Mouse (Mus musculus): ENCODE data around the gene Cdcp1. TPM values are rescaled to one million over a fixed set of nuclear protein-coding genes. Genes with fewer than 3 reads are reported as not detected.
A peak's percentile ranks its signal among the peaks of the same experiment; 100 is the strongest.

Cdcp1 gene
- polyA plus RNA-seq, 1 experiment from 2014 or later = 0.21 TPM

GRCm38 (mm10) chr9:123139887-123140614, 75.8 kb downstream of the Cdcp1 start:
- no peaks in the 10 kb centered on the region for H3K4me1 ChIP-seq (replicated peaks)
- no peaks in the 10 kb centered on the region for H3K27me3 ChIP-seq
- WGBS = 83% methylated on average over 4 of the region's 4 CpGs
- no peak for ATAC-seq (ENCODE audit: low FRiP score, low read depth)
- H3K9me3 ChIP-seq = no peaks in the 10 kb centered on the region
- H3K9ac ChIP-seq = no peak overlapping the region
- no peak overlapping the region for H3K4me3 ChIP-seq
- H3K4me2 ChIP-seq = no peak overlapping the region
- H3K36me3 ChIP-seq = peaks cover 46% of the 10 kb centered on the region
- peak overlapping the region; percentile 35; the same call in 1 of the 2 replicates for H3K27ac ChIP-seq (replicated peaks)

- Histone ChIP-seq H3K27ac (replicated peaks) (peak overlapping the region; percentile 35), H3K27me3 (no peaks in the 10 kb centered on the region), H3K9ac (no peak overlapping the region), H3K36me3 (peaks cover 45% of the 10 kb centered on the region), H3K9me3 (no peaks in the 10 kb centered on the region), H3K4me3 (no peak overlapping the region), H3K4me1 (replicated peaks) (no peaks in the 10 kb centered on the region), H3K4me2 (no peak overlapping the region)
- peak; percentile 65; the same call in 1 of the 2 replicates for ATAC-seq (ENCODE audit: low FRiP score, low read depth)
- 59% methylated on average over 5 of the region's 5 CpGs for WGBS
These were observed 76.9 kb downstream of the Cdcp1 start for GRCm38 (mm10) chr9:123138891-123139474.

- no peak overlapping the region for H3K27ac ChIP-seq (replicated peaks)
- ATAC-seq (ENCODE audit: low FRiP score, low read depth) = no peak
- no peak overlapping the region for H3K9ac ChIP-seq
- no peak overlapping the region for H3K4me3 ChIP-seq
- WGBS = 92% methylated on average over 7 of the region's 7 CpGs
- H3K36me3 ChIP-seq = peaks cover 49% of the 10 kb centered on the region
- H3K27me3 ChIP-seq = no peaks in the 10 kb centered on the region
- no peaks in the 10 kb centered on the region for H3K4me1 ChIP-seq (replicated peaks)
- H3K9me3 ChIP-seq = no peaks in the 10 kb centered on the region
- H3K4me2 ChIP-seq = no peak overlapping the region
These were observed 78.7 kb downstream of the Cdcp1 start for GRCm38 (mm10) chr9:123136953-123137682.

DNA sequence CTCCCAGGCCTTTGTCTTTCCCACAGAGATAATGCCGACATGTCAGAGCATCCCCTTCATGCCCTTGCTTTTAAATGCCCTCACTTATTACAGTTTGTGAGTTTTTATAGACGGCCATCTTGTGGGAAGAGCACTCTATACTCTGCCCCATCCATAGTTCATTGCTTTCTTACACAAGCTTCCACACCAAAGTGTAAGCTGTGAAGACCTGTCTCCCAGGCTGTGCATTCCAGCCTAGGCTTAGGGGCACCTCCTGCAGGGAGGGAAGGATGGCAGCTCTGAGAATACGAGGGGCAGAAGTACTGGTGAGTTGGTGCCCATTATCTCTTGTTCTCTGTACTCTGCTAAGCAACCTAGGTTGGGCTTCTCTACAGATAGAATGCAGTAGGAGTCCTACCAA, 82.8 kb downstream of the Cdcp1 start:
- H3K4me1 ChIP-seq (replicated peaks) = no peaks in the 10 kb centered on the region
- H3K27me3 ChIP-seq = no peaks in the 10 kb centered on the region
- no peak overlapping the region for H3K4me2 ChIP-seq
- WGBS = 94% methylated on average over 3 of the region's 3 CpGs
- no peak overlapping the region for H3K27ac ChIP-seq (replicated peaks)
- H3K9me3 ChIP-seq = no peaks in the 10 kb centered on the region
- peaks cover 80% of the 10 kb centered on the region for H3K36me3 ChIP-seq
- H3K4me3 ChIP-seq = no peak overlapping the region
- no peak for ATAC-seq (ENCODE audit: low FRiP score, low read depth)
- H3K9ac ChIP-seq = no peak overlapping the region

DNA sequence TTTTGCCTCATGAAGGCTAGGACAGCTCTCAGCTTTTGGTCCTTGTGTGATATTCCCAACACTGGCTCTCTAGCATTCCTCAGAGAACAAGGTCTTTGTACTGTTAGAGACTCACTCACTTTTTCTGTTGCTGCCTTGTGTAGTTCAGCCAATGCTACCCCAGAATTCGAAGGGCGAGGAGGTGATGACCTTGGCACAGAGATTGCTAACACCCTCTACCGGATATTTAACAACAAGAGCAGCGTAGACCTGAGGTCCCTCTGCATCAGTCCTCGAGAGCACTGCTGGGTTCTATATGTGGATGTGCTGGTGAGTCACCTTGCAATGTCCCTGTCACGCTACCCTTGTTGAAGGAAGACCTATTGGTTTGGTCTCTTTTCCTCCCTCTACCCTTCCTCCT, 88.2 kb downstream of the Cdcp1 start:
- H3K4me3 ChIP-seq = no peak overlapping the region
- 98% methylated on average over 6 of the region's 6 CpGs for WGBS
- H3K27ac ChIP-seq (replicated peaks) = no peak overlapping the region
- no peak for ATAC-seq (ENCODE audit: low FRiP score, low read depth)
- H3K9me3 ChIP-seq = no peaks in the 10 kb centered on the region
- no peaks in the 10 kb centered on the region for H3K27me3 ChIP-seq
- H3K9ac ChIP-seq = no peak overlapping the region
- no peaks in the 10 kb centered on the region for H3K4me1 ChIP-seq (replicated peaks)
- peaks cover 64% of the 10 kb centered on the region for H3K36me3 ChIP-seq
- no peak overlapping the region for H3K4me2 ChIP-seq

- no peak overlapping the region for H3K4me3 ChIP-seq
- no peaks in the 10 kb centered on the region for H3K9me3 ChIP-seq
- no peak overlapping the region for H3K4me2 ChIP-seq
- no peaks in the 10 kb centered on the region for H3K27me3 ChIP-seq
- 93% methylated on average over 2 of the region's 2 CpGs for WGBS
- ATAC-seq (ENCODE audit: low FRiP score, low read depth) = no peak
- H3K4me1 ChIP-seq (replicated peaks) = no peaks in the 10 kb centered on the region
- peaks cover 54% of the 10 kb centered on the region for H3K36me3 ChIP-seq
- H3K9ac ChIP-seq = no peak overlapping the region
- no peak overlapping the region for H3K27ac ChIP-seq (replicated peaks)
These were observed 91.3 kb downstream of the Cdcp1 start for GRCm38 (mm10) chr9:123124413-123124981.

DNA sequence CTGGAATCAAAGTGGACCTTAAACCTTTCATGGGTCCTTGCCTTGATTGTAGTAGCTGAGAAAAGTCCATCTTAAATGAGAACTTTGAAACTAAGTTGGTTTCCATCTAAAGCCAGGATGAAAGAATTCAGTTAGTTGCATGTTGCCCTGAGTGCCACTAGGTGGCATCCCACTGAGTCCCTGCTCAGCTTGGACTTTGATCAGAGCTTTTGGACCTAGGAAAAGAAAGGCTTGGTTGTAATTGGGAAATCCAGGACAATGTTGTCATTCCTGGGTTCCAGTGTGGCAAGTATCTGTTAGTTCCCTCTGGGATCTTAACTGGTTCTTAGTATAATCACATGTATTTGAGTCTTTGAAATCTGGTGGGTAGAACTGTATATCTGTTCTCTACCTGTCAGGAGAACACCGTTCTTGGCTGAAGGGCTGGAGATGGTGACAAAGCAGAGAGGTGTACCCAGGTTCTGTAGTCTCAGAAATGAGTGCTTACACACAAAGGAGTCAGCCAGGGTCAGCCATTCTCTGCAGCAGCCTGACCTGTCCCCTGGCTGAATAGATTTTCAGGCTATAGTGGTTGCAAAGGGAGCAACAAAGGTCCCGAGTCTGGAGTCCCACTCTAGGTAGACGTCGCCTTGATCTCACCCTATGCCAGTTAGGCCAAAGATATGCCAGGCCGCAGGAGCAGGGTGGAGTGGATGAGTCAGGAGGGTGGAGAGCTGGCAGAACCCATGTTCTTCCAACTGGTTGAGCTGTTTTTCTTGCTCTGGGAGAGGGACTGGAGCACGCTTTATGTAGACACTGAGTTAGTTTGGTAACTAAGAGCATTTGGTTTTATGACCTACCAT, 92.0 kb downstream of the Cdcp1 start:
- Histone ChIP-seq H3K9me3 (no peaks in the 10 kb centered on the region), H3K36me3 (peaks cover 54% of the 10 kb centered on the region), H3K9ac (no peak overlapping the region), H3K4me1 (replicated peaks) (no peaks in the 10 kb centered on the region), H3K27me3 (no peaks in the 10 kb centered on the region), H3K4me3 (no peak overlapping the region), H3K27ac (replicated peaks) (no peak overlapping the region), H3K4me2 (no peak overlapping the region)
- ATAC-seq (ENCODE audit: low FRiP score, low read depth) = no peak
- 94% methylated on average over 6 of the region's 6 CpGs for WGBS

- Histone ChIP-seq H3K27ac (replicated peaks) (no peak overlapping the region), H3K36me3 (peaks cover 50% of the 10 kb centered on the region), H3K4me3 (no peak overlapping the region), H3K4me1 (replicated peaks) (no peaks in the 10 kb centered on the region), H3K4me2 (no peak overlapping the region), H3K9me3 (no peaks in the 10 kb centered on the region), H3K9ac (no peak overlapping the region), H3K27me3 (no peaks in the 10 kb centered on the region)
- 73% methylated on average over 3 of the region's 3 CpGs for WGBS
- no peak for ATAC-seq (ENCODE audit: low FRiP score, low read depth)
These were observed 92.8 kb downstream of the Cdcp1 start for GRCm38 (mm10) chr9:123123017-123123416.

Other genes starting within 250 kb of the Cdcp1 start
- gene Tmem42, start 194.7 kb downstream of the Cdcp1 start, polyA plus RNA-seq (2015; fragmentation: Nextera tagmentation; extraction: Ambion mirVana) = 27.2 and 28.2 TPM in 2 replicates
- 0.53 and 1.1 TPM in 2 replicates for gene Tgm4, start 181.3 kb downstream of the Cdcp1 start, polyA plus RNA-seq (2015; fragmentation: Nextera tagmentation; extraction: Ambion mirVana)
- gene Zdhhc3, start 102.8 kb downstream of the Cdcp1 start, polyA plus RNA-seq (2015; fragmentation: Nextera tagmentation; extraction: Ambion mirVana) = 87.1 and 93.5 TPM in 2 replicates
- gene Exosc7, start 102.8 kb downstream of the Cdcp1 start, polyA plus RNA-seq (2015; fragmentation: Nextera tagmentation; extraction: Ambion mirVana) = 78.1 and 79.3 TPM in 2 replicates
- 3.2 and 3.6 TPM in 2 replicates for gene Clec3b, start 65.1 kb downstream of the Cdcp1 start, polyA plus RNA-seq (2015; fragmentation: Nextera tagmentation; extraction: Ambion mirVana)
- 45.3 and 53.2 TPM in 2 replicates for gene Tmem158, start 44.7 kb upstream of the Cdcp1 start, polyA plus RNA-seq (2015; fragmentation: Nextera tagmentation; extraction: Ambion mirVana)
- gene Lars2, start 150.9 kb upstream of the Cdcp1 start, polyA plus RNA-seq (2015; fragmentation: Nextera tagmentation; extraction: Ambion mirVana) = 718 and 834 TPM in 2 replicates